Mouse (Mus musculus) midbrain, embryonic 13.5 days (tissue): ENCODE results near the gene Mfap3l. TPM values are rescaled to one million over a fixed set of nuclear protein-coding genes. Genes with fewer than 3 reads are reported as not detected.

Source experiments
- polyA plus RNA-seq: library from polyadenylated mRNA; unstranded; fragments of >200 nt; fragmentation: Nextera tagmentation; extraction: Ambion mirVana; gene quantifications from 2 replicates; pipeline ENCODE4 v1.2.1, GENCODE M21; 2015

Mfap3l gene
- polyA plus RNA-seq, 1 experiment from 2014 or later = 1.1 TPM

Other genes starting within 250 kb of the Mfap3l start
- gene Gm10283, start 129.6 kb upstream of the Mfap3l start, polyA plus RNA-seq = not detected in 2 replicates
- 1.4 and 1.6 TPM in 2 replicates for gene Aadat, start 126.9 kb upstream of the Mfap3l start, polyA plus RNA-seq